Mouse (Mus musculus): ENCODE measurements around the gene A930033H14Rik.

The A930033H14Rik gene

GRCm38 (mm10) chr10:69212542-69213440 is at the start of gene A930033H14Rik:
Gene A930033H14Rik, minus strand, starts transcription at chr10:69213098.
- DNase-seq = peak; percentile 61

- no peak for DNase-seq
Observed at GRCm38 (mm10) chr10:69259929-69260328, 47.0 kb upstream of the A930033H14Rik start.

- no peak for DNase-seq
Observed at GRCm38 (mm10) chr10:69259161-69259560, 46.3 kb upstream of the A930033H14Rik start.

GRCm38 (mm10) chr10:69258588-69258987 is 45.7 kb upstream of the A930033H14Rik start:
- DNase-seq = no peak

- no peak for DNase-seq
Observed at GRCm38 (mm10) chr10:69257592-69258133, 44.8 kb upstream of the A930033H14Rik start.

GRCm38 (mm10) chr10:69255594-69255993 is 42.7 kb upstream of the A930033H14Rik start:
- no peak for DNase-seq

GRCm38 (mm10) chr10:69254390-69254847 is 41.5 kb upstream of the A930033H14Rik start:
- DNase-seq = peak; percentile 13

- no peak for DNase-seq
Observed at GRCm38 (mm10) chr10:69253686-69254080, 40.8 kb upstream of the A930033H14Rik start.

- no peak for DNase-seq
Observed at GRCm38 (mm10) chr10:69253075-69253685, 40.3 kb upstream of the A930033H14Rik start.

- no peak for DNase-seq
Observed at GRCm38 (mm10) chr10:69252112-69253074, 39.5 kb upstream of the A930033H14Rik start.

- DNase-seq = no peak
Observed at GRCm38 (mm10) chr10:69251254-69251653, 38.4 kb upstream of the A930033H14Rik start.

- no peak for DNase-seq
Observed at GRCm38 (mm10) chr10:69248261-69249160, 35.6 kb upstream of the A930033H14Rik start.

- DNase-seq = no peak
Observed at GRCm38 (mm10) chr10:69247311-69248033, 34.6 kb upstream of the A930033H14Rik start.

GRCm38 (mm10) chr10:69246762-69247161 is 33.9 kb upstream of the A930033H14Rik start:
- no peak for DNase-seq

GRCm38 (mm10) chr10:69245906-69246668 is 33.2 kb upstream of the A930033H14Rik start:
- no peak for DNase-seq

GRCm38 (mm10) chr10:69245151-69245550 is 32.3 kb upstream of the A930033H14Rik start:
- DNase-seq = no peak

GRCm38 (mm10) chr10:69240530-69240929 is 27.6 kb upstream of the A930033H14Rik start:
- no peak for DNase-seq

- DNase-seq = no peak
Observed at GRCm38 (mm10) chr10:69238311-69238710, 25.4 kb upstream of the A930033H14Rik start.

- no peak for DNase-seq
Observed at GRCm38 (mm10) chr10:69237781-69238180, 24.9 kb upstream of the A930033H14Rik start.

- DNase-seq = no peak
Observed at GRCm38 (mm10) chr10:69237185-69237584, 24.3 kb upstream of the A930033H14Rik start.

All from thymus, postnatal 4 days (tissue).